In genomic region chr11:119509165-119509776, GRCm38 (mm10) we compare ENCODE assay signal across 15 mouse cellular contexts. TPM values are rescaled to one million over a fixed set of nuclear protein-coding genes. Genes with fewer than 3 reads are reported as not detected.
DNase-seq lines count a peak whose midpoint lies in the region; ATAC-seq and TF ChIP-seq lines count a peak whose summit lies in the region.
"Had no signal": no experiment of that assay in that cellular context is flagged by ENCODE, and none has a peak within 500 bp of the region (broad histone marks: within the 10 kb centered on the region; RNA-seq: fewer than 3 reads in every experiment).

No protein-coding gene starts in this region.

- H3K9ac ChIP-seq in heart, embryonic 11.5 days (ENCODE audit: low read depth, low read length), result no peak overlapping the region
- no peak overlapping the region for H3K9ac ChIP-seq in embryonic facial prominence, embryonic 13.5 days
- H3K9ac ChIP-seq in hindbrain, embryonic 14.5 days, result no peak overlapping the region
- no peak overlapping the region for H3K9ac ChIP-seq in midbrain, postnatal 0 days (replicated peaks; ENCODE audit: low read length, poor library complexity, severe bottlenecking)
- no peak overlapping the region for H3K9ac ChIP-seq in kidney, embryonic 15.5 days
- H3K9ac ChIP-seq: embryonic facial prominence, embryonic 15.5 days; liver, embryonic 15.5 days had no signal

- no peak overlapping the region for H3K4me3 ChIP-seq in heart, embryonic 11.5 days (ENCODE audit: low read depth, low read length)
- no peak overlapping the region for H3K4me3 ChIP-seq in embryonic facial prominence, embryonic 13.5 days
- no peak overlapping the region for H3K4me3 ChIP-seq in hindbrain, embryonic 14.5 days (replicated peaks; ENCODE audit: low read length)
- H3K4me3 ChIP-seq in midbrain, postnatal 0 days (ENCODE audit: low read depth, low read length), result no peak overlapping the region
- no peak overlapping the region for H3K4me3 ChIP-seq in lung, adult 2 months (replicated peaks; ENCODE audit: extremely low read depth, low read depth, low read length)
- H3K4me3 ChIP-seq in kidney, embryonic 15.5 days (replicated peaks), result no peak overlapping the region
- H3K4me3 ChIP-seq: embryonic facial prominence, embryonic 15.5 days; heart, embryonic 10.5 days; liver, embryonic 15.5 days had no signal

- H3K9me3 ChIP-seq in heart, embryonic 11.5 days (replicated peaks; ENCODE audit: control insufficient read depth, low read length), result no peaks in the 10 kb centered on the region
- no peaks in the 10 kb centered on the region for H3K9me3 ChIP-seq in embryonic facial prominence, embryonic 13.5 days
- H3K9me3 ChIP-seq in hindbrain, embryonic 14.5 days (ENCODE audit: control insufficient read depth, low read length), result no peaks in the 10 kb centered on the region
- no peaks in the 10 kb centered on the region for H3K9me3 ChIP-seq in midbrain, postnatal 0 days (ENCODE audit: low read length)
- H3K9me3 ChIP-seq in kidney, embryonic 15.5 days (replicated peaks), result no peaks in the 10 kb centered on the region
- H3K9me3 ChIP-seq: embryonic facial prominence, embryonic 15.5 days; heart, embryonic 10.5 days; liver, embryonic 15.5 days had no signal

- WGBS in heart, embryonic 11.5 days (ENCODE audit: insufficient replicate concordance), result 74% methylated on average over 5 of the region's 5 CpGs
- 64% methylated on average over 5 of the region's 5 CpGs for WGBS in embryonic facial prominence, embryonic 13.5 days
- 26% methylated on average over 5 of the region's 5 CpGs for WGBS in hindbrain, embryonic 14.5 days
- 26% methylated on average over 5 of the region's 5 CpGs for WGBS in midbrain, postnatal 0 days
- 78% methylated on average over 5 of the region's 5 CpGs for WGBS in lung, adult 2 months
- 74% methylated on average over 5 of the region's 5 CpGs for WGBS in kidney, embryonic 15.5 days

- no peaks in the 10 kb centered on the region for H3K4me1 ChIP-seq in heart, embryonic 11.5 days (ENCODE audit: control insufficient read depth, insufficient read depth, low read length)
- H3K4me1 ChIP-seq in embryonic facial prominence, embryonic 13.5 days, result peaks cover 16% of the 10 kb centered on the region
- H3K4me1 ChIP-seq in hindbrain, embryonic 14.5 days (replicated peaks; ENCODE audit: control insufficient read depth, insufficient read depth, low read length), result peaks cover 12% of the 10 kb centered on the region
- peaks cover 3% of the 10 kb centered on the region; the same call in 1 of the 2 replicates for H3K4me1 ChIP-seq in midbrain, postnatal 0 days (ENCODE audit: insufficient read depth, low read length)
- H3K4me1 ChIP-seq in lung, adult 2 months (ENCODE audit: control insufficient read depth, insufficient read depth, low read length), result no peaks in the 10 kb centered on the region
- peaks cover 9% of the 10 kb centered on the region; the same call in 1 of the 2 replicates for H3K4me1 ChIP-seq in kidney, embryonic 15.5 days
- H3K4me1 ChIP-seq: liver, embryonic 15.5 days had no signal

- no peak for DNase-seq in heart, adult 18-20 months
- DNase-seq in hindbrain, embryonic 14.5 days (ENCODE audit: low spot score), result no peak
- DNase-seq in midbrain, postnatal 0 days (ENCODE audit: low spot score), result peak; percentile 26
- no peak for DNase-seq in lung, adult 2 months
- no peak for DNase-seq in gastrocnemius, postnatal 10 days
- DNase-seq: cerebellum, adult 9-10 months; layer of hippocampus, adult 9-11 months; thymus, adult 18-20 months had no signal

- no peak for TF ChIP-seq CTCF in midbrain, postnatal 0 days (IDR thresholded peaks at IDR 0.05)
- no peak for TF ChIP-seq CTCF in lung, adult 2 months (IDR thresholded peaks at IDR 0.05; ENCODE audit: insufficient read depth, low read length)

- ATAC-seq in heart, embryonic 11.5 days (replicated peaks; ENCODE audit: insufficient number of reproducible peaks, low FRiP score, low TSS enrichment), result 0 out of 2 replicates have a peak, but pooled peaks have one; percentile 19
- ATAC-seq in embryonic facial prominence, embryonic 13.5 days (ENCODE audit: insufficient number of reproducible peaks, insufficient read depth, low FRiP score, low TSS enrichment, low read depth), result no peak
- ATAC-seq in hindbrain, embryonic 14.5 days (ENCODE audit: low FRiP score), result no peak
- no peak for ATAC-seq in midbrain, postnatal 0 days (ENCODE audit: low FRiP score)
- no peak for ATAC-seq in kidney, embryonic 15.5 days (replicated peaks; ENCODE audit: low FRiP score)

- H3K36me3 ChIP-seq in heart, embryonic 11.5 days (ENCODE audit: control insufficient read depth, insufficient read depth, low read length), result peaks cover 9% of the 10 kb centered on the region
- H3K36me3 ChIP-seq in embryonic facial prominence, embryonic 13.5 days, result peaks cover 42% of the 10 kb centered on the region
- peaks cover 37% of the 10 kb centered on the region for H3K36me3 ChIP-seq in hindbrain, embryonic 14.5 days (replicated peaks; ENCODE audit: control insufficient read depth, insufficient read depth)
- H3K36me3 ChIP-seq in midbrain, postnatal 0 days (ENCODE audit: insufficient read depth, low read length), result peaks cover 27% of the 10 kb centered on the region
- peaks cover 41% of the 10 kb centered on the region for H3K36me3 ChIP-seq in kidney, embryonic 15.5 days

- no peak for TF ChIP-seq POLR2A in lung, adult 2 months (IDR thresholded peaks at IDR 0.05; ENCODE audit: borderline replicate concordance, extremely low read depth, low read depth, low read length)

- H3K4me2 ChIP-seq in heart, embryonic 11.5 days, result no peak overlapping the region
- no peak overlapping the region for H3K4me2 ChIP-seq in embryonic facial prominence, embryonic 13.5 days
- no peak overlapping the region for H3K4me2 ChIP-seq in hindbrain, embryonic 14.5 days (replicated peaks)
- H3K4me2 ChIP-seq in midbrain, postnatal 0 days (ENCODE audit: low read depth, low read length, poor library complexity, severe bottlenecking), result no peak overlapping the region
- H3K4me2 ChIP-seq in kidney, embryonic 15.5 days, result no peak overlapping the region
- H3K4me2 ChIP-seq: embryonic facial prominence, embryonic 15.5 days; liver, embryonic 15.5 days had no signal

- no peak overlapping the region for H3K27ac ChIP-seq in heart, embryonic 11.5 days (ENCODE audit: low read depth, low read length)
- 0 out of 2 replicates have a peak overlapping the region, but pooled peaks have one; percentile 2 for H3K27ac ChIP-seq in embryonic facial prominence, embryonic 13.5 days
- H3K27ac ChIP-seq in hindbrain, embryonic 14.5 days, result peak overlapping the region; percentile 70; the same call in 1 of the 2 replicates
- no peak overlapping the region for H3K27ac ChIP-seq in midbrain, postnatal 0 days (ENCODE audit: low read depth, low read length)
- no peak overlapping the region for H3K27ac ChIP-seq in kidney, embryonic 15.5 days
- H3K27ac ChIP-seq: embryonic facial prominence, embryonic 15.5 days; heart, embryonic 10.5 days; liver, embryonic 15.5 days; macrophage had no signal

- peaks cover 8% of the 10 kb centered on the region for H3K27me3 ChIP-seq in heart, embryonic 11.5 days (ENCODE audit: control insufficient read depth, insufficient read depth, low read length)
- H3K27me3 ChIP-seq in embryonic facial prominence, embryonic 13.5 days, result peaks cover 10% of the 10 kb centered on the region; the same call in 1 of the 2 replicates
- H3K27me3 ChIP-seq in hindbrain, embryonic 14.5 days (ENCODE audit: control insufficient read depth, insufficient read depth, low read length), result no peaks in the 10 kb centered on the region
- no peaks in the 10 kb centered on the region for H3K27me3 ChIP-seq in midbrain, postnatal 0 days (ENCODE audit: insufficient read depth, low read length)
- H3K27me3 ChIP-seq in kidney, embryonic 15.5 days, result peaks cover 3% of the 10 kb centered on the region
- H3K27me3 ChIP-seq: embryonic facial prominence, embryonic 15.5 days had no signal

RNA-seq across cellular contexts. Expression of gene Endov, which starts 18.1 kb away (rescaled TPM):
- 8.9 and 9.2 TPM in 2 replicates for polyA plus RNA-seq in heart, embryonic 11.5 days (2014; fragmentation: Nextera tagmentation; extraction: Ambion mirVana)
- 1 to 10 TPM; 7.0 to 7.5 TPM for total RNA-seq in heart, adult 18-20 months (2021)
- 16.0 and 17.3 TPM in 2 replicates for polyA plus RNA-seq in embryonic facial prominence, embryonic 13.5 days (2015; fragmentation: Nextera tagmentation; extraction: Ambion mirVana)
- 11.4 and 15.9 TPM in 2 replicates for polyA plus RNA-seq in hindbrain, embryonic 14.5 days (2014; fragmentation: Nextera tagmentation; extraction: Ambion mirVana)
- 36.7 and 42.0 TPM in 2 replicates for total RNA-seq in midbrain, postnatal 0 days (2014; rRNA removed)
- polyA plus RNA-seq in midbrain, postnatal 0 days (2015; fragmentation: Nextera tagmentation; extraction: Ambion mirVana), result 13.2 and 13.3 TPM in 2 replicates
- 16.0 and 21.9 TPM in 2 replicates for polyA plus RNA-seq in lung, adult 2 months (2012; rRNA removed)
- 10 to 100 TPM in 1 of 2 experiments, 1 to 10 TPM in 1; 9.7 to 12.9 TPM for total RNA-seq in gastrocnemius, postnatal 10 days (2021)
- polyA plus RNA-seq in kidney, embryonic 15.5 days (2015; fragmentation: Nextera tagmentation; extraction: Ambion mirVana), result 16.3 and 17.0 TPM in 2 replicates

RNA-seq across cellular contexts. Expression of gene Nptx1, which starts 38.3 kb away (rescaled TPM):
- polyA plus RNA-seq in heart, embryonic 11.5 days (2014; fragmentation: Nextera tagmentation; extraction: Ambion mirVana), result 0.72 and 0.90 TPM in 2 replicates
- total RNA-seq in heart, adult 18-20 months (2021), result under 1 TPM; 0.07 to 0.13 TPM
- polyA plus RNA-seq in embryonic facial prominence, embryonic 13.5 days (2015; fragmentation: Nextera tagmentation; extraction: Ambion mirVana), result 0.60 and 0.66 TPM in 2 replicates
- polyA plus RNA-seq in hindbrain, embryonic 14.5 days (2014; fragmentation: Nextera tagmentation; extraction: Ambion mirVana), result 17.4 and 20.5 TPM in 2 replicates
- 16.3 and 22.4 TPM in 2 replicates for total RNA-seq in midbrain, postnatal 0 days (2014; rRNA removed)
- 7.5 and 7.6 TPM in 2 replicates for polyA plus RNA-seq in midbrain, postnatal 0 days (2015; fragmentation: Nextera tagmentation; extraction: Ambion mirVana)
- 8.7 and 11.8 TPM in 2 replicates for polyA plus RNA-seq in lung, adult 2 months (2012; rRNA removed)
- total RNA-seq in gastrocnemius, postnatal 10 days (2021), result under 1 TPM; 0.50 to 0.66 TPM
- polyA plus RNA-seq in kidney, embryonic 15.5 days (2015; fragmentation: Nextera tagmentation; extraction: Ambion mirVana), result 0.63 and 1.1 TPM in 2 replicates
- polyA plus RNA-seq: liver, embryonic 15.5 days had no signal

Comparison
In these comparisons a context has a peak if more than half of its experiments do, and no peak if none do; other contexts are left out.
1. H3K27ac ChIP-seq: peak in embryonic facial prominence, embryonic 13.5 days (single experiment) and hindbrain, embryonic 14.5 days (single experiment); none in heart, embryonic 11.5 days (single experiment), midbrain, postnatal 0 days (single experiment) and kidney, embryonic 15.5 days (single experiment).